Mouse (Mus musculus): ENCODE results near the gene Twsg1.
"Not testable (repeated sequence)": the region's sequence is repeated elsewhere in the genome, so short reads cannot be mapped to it uniquely, and the experiment has no call there.

Gene Twsg1

DNA sequence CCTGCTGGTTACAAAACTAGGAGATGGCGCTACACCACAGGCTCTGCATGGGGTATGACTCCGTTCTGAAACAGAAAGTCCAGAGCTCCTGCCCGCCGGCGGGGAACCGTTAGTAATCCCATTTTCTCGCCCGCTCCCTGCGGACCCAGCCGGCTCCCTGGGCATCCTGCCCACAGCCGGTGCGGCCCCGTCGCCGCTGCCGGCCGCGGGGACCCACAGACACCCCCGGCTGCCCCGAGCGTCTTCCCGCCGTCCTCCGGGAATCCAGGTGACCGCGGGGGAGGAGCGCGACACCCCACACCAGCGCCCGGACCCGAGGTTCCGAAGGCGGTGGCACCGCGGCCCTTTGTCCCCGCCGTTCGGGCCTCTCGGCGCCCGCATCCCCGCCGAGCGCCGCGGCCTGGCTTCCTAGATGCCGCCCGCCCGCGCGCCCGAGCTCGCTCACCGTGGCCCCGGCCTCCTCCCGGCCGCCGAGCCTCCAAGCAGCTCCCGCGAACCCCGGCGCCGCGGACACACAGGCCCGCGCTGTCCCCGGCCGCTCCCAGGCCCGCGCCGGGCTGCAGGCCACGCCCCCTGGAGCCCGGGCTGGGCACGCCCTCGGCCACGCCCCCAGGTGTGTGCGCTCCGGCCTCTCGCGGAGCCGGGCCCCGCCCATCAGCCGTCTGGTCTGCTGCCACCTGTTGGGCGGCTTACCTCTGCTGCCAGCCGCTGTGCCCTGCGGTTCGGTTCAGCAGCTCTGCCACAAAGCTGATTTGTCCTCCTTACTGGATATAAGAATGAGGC is at the start of gene Twsg1:
TSS of gene Twsg1 (minus strand) at position 605 of the 783 bp plus-strand sequence.
- peak; percentile 97 to 100 for DNase-seq

DNA sequence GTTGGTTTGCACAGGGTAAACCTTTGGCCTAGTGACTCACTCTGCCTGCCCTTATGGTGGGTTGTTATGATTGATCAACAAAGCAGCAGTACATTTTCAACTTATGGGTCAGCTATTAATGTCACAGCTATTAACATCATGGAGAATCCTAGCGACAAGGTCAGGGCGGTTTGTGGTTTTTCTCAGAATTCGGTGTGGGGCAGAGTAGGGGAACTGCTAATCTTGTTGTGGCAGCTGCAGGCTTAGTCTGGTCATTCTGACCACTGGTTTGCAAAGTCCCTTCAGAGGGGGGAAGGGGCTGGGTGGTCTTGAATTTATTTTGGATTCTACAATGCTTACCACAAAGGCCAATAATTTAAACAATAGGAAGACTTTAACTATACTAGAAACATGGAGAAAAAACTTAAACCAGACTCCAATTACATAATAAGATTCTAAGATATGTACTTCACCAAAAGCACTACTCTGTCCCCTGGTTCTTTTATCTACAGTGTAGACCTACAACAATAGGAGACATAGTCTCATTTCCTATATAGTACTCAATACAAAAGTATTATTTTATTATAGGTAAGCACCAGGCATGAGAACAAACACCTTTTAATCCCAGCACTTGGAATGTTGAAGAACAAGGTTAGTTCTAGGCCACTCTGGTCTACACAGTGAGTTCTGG is 37.3 kb upstream of the Twsg1 start:
- no peak for DNase-seq

DNA sequence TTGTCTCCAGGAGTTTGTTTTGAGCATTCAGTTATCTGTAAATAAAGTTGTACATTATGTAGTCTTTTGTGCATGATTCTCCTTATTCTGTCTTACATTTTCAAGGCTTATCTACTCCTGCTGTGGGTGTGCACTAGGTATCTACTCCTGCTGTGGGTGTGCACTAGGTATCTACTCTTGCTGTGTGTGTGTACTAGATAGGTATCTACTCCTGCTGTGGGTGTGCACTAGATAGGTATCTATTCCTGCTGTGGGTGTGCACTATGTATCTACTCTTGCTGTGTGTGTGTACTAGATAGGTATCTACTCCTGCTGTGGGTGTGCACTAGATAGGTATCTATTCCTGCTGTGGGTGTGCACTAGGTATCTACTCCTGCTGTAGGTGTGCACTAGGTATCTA is 25.7 kb upstream of the Twsg1 start:
- DNase-seq: not testable (repeated sequence)

DNA sequence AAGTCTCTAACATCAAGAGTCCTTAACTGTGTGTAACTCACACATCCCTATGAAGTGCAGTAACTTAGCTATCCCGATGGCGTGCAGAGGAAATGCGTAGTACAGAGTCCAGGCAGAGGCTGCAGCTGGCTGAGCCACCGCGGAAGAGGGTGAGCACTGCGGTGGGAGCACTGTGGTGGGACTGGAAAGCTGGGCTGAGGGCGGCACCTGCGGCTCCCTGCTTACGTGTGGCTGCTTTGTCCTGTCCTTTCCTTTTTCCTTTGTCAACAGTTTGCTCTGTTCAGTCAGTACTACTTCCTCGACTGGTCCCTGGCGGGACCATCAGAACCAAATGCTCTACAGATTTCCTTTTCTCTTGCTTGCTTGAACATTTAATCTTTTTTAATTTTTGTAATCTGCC is 16.7 kb upstream of the Twsg1 start:
- DNase-seq: no peak

DNA sequence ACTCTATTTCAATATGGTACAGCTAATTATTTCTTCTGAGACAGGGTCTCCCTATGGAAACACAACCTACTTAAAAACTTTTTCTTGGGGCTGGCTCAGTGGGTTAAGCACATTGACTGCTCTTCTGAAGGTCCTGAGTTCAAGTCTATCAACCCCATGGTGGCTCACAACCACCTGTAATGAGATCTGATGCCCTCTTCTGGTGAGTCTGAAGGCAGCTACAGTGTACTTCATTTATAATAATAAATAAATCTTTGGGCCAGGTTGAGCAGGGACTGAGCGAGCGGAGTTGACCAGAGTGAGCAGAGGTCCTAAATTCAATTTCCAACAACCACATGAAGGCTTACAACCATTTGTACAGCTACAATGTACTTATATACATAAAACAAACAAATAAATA is 11.2 kb upstream of the Twsg1 start:
- DNase-seq: no peak

DNA sequence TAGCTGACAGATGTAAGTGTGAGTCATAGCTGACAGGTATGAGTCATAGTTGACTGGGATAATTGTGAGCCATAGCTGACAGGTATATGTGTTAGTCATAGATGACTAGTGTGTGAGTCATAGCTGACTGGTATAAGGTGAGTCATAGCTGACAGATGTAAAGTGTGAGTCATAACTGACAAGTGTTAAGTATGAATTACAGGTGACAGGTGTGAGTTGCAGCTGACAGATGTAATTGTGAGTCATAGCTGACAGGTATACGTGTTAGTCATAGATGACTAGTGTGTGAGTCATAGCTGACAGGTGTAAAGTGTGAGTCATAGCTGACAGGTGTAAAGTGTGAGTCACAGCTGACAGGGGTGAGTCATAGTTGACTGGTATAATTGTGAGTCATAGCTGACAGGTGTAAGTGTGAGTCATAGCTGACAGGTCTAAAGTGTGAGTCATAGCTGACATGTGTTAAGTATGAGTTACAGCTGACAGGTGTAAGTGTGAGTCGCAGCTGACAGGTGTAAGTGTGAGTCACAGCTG is 10.6 kb upstream of the Twsg1 start:
- DNase-seq: no peak

DNA sequence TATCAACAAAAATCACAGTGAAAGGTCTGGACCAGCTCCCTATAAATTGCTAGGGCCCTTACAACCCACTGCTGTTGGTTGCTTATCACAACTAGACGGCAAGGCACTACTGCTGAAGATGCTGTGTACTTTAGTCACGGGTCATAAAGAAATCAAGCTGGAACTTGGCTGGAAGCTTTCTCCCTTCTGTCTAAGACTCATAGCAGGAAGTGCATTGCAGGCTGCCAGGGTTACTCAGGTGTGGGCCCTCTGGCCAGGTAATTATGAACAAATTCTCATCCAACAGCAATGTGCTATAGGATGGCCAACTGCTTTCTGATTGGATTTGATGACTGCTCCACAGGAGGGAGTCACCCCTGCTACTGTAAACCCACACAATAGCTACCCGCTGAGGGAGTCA is 8.0 kb upstream of the Twsg1 start:
- DNase-seq: no peak

DNA sequence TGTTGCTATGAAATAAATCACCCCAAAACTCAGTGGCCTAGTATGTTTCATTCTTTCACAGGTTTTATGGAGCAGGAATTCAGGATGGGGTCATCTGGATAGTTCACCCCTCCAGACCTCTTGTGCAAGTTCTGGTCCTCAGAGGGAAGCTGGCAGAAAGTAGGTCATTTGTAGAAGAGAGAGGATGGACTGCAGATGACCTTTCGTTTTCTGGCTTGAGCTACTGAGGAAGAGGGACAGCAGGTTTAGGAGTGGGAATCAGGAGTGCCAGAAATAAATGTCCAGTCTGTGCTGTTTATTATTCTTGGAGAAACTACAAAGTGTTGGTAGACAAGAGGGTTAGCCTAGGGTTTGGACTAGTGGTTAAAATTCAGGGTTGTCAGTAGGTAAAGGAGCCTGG is 7.3 kb upstream of the Twsg1 start:
- DNase-seq: peak in 1 of 2 experiments; percentile 48

DNA sequence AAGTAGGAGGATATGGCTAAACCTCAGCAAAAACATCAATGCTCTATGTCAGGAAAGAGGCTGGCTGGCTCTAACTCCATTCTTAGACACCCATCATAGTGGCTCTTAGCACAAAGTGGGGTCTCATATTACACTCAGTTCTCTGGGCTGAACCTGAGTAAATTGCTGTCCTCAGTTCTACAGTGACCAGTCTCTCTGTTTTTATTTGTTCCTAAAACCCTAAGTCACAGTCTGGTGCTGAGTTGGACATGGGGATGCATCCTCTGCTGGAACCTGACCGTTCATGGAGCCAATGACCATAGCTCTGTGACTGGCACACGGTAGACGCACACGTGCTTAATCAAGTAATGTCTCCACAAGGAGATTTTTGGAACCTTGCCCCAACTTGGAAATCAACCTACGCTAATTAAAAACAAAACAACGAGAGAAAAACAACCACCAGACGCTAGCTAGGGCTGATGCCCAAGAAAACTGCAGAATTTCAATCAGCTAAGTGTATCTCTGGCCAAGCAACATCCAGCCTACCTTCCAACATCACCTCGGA is 6.8 kb upstream of the Twsg1 start:
- DNase-seq: peak in 1 of 2 experiments; percentile 30

DNA sequence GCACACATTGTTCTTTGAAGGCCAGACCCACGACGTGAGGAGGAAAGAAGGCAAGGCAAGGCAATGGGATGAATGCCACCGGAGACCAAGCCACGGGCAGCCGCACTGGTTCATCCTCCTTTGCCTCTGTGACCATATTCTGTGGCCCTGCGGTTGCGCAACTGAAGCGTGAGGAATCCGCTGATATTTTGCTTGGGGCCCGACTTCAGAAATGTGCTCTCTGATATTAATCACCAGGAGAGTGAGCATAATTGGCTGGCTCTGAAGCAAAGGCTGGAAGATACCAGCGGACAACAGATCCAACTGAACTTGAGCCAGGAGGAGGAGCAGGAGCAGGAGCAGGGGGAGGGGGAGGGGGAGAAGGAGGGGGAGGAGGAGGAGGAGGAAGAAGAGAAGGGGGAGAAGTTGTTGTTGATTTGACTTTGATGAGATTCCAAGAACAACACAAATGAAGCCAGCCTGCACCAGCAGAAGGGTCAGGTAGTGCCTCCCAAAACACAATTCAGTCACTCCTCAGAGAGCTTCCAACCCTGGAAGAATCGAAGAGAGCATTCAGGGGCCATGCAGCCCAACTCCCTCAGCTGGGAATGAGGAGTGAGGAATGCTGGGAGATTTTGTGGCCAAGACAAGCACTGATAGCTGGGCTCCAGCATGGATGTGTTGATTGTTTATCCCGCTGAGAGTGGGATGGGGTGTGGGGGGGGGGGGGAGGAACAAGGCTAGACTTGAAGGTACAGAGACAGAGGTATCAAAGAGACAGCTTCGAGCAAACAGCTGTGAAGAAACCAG is 6.2 kb upstream of the Twsg1 start:
- peak; percentile 49 to 57 for DNase-seq

DNA sequence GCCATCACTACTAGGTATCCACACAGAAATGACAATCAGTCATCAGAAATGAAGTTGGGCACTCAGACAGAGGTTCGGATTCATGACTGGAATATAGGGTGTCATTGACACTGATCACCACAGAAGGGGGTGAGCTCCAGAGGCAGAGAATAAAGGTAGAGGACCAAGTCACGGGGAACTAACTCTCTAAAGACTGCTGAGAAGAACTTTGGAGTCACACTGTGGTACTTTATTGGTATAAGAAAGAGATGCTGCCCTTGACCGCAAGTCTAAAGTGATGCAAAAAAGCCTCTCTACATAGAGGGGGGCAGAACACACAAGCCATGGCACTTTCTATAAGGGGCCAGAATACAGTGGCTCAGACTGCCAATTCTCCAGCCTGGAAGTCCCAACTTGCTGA is 5.1 kb upstream of the Twsg1 start:
- DNase-seq: no peak

DNA sequence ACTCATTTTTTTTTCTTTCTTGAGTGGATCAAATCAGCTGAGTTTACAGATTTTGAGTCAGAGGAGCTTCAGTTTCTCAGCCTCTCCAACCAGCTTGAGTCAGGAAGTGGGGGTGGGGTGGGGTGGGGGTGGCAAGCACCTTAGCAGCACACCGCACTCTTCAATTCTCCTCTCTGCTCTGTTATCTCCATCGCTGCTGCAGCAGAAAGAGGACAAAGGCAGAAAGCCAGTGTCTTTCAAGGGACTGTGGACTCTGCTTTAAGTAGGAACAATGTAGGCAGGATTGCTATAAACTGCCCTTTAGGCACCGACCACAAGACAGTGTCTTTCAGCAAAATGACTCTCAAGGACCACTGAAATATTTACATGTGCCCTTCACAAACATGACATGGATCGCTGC is 2.9 kb upstream of the Twsg1 start:
- no peak for DNase-seq

DNA sequence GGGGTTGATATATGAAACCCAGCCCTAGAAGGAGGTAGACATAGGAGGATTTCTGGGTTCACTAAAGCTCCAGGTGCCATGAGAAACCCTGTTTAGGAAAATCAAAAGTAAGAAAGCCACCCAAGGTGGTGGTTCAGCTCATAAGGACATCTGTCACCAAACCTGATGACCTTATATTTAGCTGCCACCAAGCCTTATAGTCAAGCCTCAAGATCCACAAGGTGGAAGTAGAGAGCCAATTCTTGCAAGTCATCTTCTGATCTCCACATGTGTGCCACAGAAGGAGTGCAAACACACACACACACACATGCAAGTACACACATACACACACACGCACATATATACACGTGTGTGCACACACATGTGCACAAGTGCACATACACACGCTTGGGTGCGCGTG is 1.1 kb upstream of the Twsg1 start:
- no peak for DNase-seq

DNA sequence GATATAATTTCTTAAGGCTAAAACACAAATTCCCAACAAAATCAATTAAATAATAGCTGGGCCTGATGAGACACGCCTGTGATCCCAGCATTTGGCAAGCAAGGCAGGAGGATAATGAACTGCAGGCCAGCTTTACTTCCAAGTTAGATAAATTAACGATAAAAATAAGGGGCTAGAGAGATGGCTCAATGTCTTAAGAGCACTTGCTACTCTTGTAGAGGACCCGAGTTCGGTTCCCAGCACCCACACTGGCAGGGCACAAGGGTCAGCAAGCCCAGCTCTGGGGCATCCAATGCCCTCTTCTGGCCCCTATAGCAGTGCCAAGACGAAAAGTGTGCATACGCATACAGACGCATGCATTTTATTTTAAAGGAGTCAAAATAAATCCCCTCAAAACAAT is 843 bp downstream of the Twsg1 start:
- peak; percentile 33 to 50 for DNase-seq

DNA sequence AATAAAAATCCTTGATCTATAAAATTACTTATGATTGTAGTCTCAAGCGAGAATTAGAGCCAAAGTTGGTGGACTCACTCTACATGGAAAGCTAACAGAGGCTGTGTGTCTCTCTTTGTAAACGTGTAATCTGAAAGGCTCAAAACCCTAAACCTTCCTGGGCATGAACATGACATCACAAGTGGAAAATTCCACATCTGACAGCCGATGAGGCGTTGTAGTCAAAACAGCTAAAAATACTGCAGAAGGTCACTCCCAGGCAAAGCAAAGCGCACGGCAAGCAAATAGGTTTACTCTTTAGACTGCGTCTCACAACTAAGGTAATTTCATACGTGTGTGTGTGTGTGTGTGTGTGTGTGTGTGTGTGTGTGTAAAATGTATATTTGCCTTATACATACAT is 3.7 kb downstream of the Twsg1 start:
- DNase-seq: peak in 1 of 2 experiments; percentile 50

DNA sequence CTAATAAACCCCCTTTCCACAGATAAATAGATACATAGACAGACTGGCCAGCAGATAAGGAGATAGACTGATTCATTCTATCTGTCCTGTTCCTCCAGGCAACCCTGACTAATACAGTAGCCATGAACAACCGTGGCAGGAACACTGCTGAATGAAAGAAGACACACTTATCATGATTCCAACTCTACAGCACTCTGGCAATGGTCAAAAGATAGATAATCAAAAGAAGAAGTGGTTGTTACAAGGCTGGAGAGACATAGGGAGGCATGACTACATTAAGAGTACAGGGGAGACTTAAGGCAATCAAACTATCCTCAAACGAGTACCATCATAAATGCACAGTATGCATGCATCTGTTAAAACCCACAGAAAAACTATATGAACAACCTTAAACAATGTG is 5.6 kb downstream of the Twsg1 start:
- DNase-seq: no peak

DNA sequence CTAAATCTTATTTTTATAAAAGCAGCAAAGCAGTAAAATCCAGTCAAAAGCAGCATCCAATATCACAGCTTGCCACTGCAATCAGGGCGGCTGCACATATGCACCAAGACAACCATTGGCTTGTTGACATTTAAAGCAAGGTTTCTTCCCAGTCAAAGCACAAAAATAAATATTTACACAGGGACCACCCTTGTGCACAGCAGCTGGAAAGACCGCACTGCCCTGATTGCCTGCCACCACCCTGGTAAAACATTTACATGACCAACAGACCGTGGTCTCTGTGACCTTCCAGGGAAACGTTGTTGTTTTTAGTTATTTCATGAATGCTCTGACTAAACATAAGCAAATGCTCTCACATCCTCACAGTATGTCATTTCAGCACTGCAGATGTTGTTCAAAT is 8.6 kb downstream of the Twsg1 start:
- DNase-seq: no peak

DNA sequence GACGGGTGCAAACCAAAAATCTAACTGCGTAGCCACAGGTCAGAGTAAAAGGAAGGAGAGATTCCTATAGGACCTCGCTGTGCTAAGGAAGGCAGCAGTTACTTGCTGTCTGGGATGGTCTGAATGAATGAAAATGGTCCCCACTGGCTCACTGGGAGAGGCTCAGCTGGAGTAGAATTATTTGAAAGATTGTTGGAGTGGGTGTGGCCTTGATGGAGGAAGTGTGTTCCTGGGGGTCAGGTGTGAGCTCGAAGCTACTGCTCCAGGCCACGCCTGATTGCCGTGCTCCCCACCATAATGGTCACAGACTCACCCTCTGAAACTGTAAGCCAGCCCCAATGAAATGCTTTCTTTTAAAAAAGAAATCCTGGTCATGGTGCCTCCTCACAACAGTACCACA is 9.8 kb downstream of the Twsg1 start:
- DNase-seq: no peak

DNA sequence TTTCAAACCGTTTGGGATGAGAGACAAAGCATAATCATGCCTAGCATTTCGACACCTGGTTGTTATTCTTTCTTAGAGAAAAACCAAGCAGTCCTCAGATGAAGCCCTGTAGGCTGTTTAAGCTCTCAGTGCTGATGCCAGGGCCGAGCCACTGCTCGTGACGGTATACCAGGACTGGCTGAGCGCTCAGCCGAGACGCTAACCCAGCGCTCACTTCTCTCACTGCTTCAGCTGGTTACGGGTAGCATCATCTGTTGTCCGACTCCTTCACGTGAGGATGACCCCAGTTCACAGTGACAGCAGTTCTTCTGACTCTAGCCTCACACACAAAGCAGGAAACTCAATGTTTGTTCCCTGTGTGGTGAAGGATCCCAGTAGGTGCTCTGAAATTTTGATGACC is 10.8 kb downstream of the Twsg1 start:
- no peak for DNase-seq

DNA sequence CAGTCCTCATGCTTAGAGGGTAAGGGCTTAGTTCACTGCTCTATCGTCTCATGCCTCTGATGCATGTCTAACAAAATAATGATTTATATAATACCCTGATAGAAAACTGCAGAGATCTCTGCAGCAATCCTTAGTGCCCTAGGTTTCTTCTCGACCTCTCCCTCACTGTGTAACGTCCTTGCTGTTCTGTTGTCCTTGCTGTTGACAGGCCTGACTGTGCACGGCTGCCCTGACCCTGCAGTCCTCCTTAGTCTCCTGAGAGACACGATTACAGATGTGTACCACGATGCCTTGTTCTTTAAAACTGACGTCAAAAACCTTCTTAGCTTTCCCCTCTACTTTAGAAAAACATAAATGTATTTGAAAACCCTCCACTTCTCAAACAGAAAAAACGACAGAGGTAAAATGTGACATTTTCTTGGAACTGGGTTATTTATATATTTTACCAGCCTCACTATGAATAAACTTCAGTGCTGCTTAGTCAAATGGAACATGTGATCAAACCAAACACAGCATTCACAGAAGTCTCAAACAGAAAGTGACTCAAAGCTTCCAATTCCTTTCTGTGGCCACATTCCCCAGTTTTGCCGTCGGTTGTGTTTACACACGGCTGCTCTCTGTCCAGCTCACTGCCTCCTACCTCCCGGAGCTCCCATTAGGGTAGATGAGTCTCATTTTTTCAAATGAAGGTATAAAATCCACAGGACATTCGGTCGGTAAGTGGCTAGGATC is 11.4 kb downstream of the Twsg1 start:
- DNase-seq: no peak

DNA sequence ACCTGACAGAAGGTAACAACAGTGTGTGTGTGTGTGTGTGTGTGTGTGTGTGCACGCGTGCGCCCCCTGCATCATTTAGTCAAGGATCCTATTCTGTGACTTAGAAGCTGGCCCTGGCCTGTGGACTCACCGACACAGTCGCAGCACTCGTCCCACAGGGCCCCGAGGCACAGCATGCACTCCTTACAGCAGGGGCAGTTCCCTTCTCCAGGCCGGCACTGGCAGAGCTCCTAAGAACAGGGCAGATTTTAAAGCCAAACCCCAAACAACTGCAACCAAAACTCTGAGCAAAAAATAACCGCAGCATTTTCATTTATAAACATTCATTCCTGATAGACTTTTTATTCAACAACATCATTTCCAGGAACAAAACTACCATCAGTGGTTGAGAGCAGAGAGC is 13.4 kb downstream of the Twsg1 start:
- no peak for DNase-seq

DNA sequence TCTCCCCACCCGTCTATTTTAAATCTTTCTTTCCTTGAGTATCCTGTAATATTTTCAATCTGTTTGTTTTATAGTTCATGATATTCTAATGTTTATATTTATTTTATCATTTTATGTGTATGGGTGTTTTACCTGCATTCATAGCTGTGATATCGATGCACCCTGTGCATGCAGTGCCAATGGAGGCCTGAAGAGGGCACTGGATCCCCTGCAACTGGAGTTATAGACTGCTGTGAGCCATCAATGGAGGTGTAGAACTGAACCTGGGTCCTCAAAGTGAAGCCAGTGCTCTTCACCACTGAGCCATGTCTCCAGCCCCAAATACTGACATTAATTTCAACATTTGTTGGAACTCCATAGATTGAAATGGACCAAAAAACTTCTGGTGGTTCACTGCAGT is 17.3 kb downstream of the Twsg1 start:
- no peak for DNase-seq

DNA sequence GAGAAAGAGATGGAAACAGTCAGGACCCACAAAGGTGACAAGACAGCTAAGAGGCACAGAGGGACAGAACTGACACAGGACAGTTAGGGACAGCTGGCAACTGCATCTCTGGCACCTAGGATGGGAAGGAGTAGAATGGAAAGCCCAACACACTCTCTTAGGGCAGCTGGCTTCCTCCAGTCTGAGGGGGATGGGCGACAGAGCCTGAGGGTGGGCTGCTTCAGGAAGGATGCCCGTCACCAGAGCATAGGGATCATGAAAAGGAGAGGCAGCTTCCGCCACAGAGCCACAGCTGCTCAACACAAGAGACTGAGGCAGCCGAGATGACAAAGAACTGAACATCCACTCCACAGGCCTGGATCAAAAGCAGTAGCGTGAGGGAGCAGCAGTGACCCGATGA is 19.5 kb downstream of the Twsg1 start:
- no peak for DNase-seq
